Mouse (Mus musculus): Measurements from ENCODE around the gene Dgcr2.

DNA sequence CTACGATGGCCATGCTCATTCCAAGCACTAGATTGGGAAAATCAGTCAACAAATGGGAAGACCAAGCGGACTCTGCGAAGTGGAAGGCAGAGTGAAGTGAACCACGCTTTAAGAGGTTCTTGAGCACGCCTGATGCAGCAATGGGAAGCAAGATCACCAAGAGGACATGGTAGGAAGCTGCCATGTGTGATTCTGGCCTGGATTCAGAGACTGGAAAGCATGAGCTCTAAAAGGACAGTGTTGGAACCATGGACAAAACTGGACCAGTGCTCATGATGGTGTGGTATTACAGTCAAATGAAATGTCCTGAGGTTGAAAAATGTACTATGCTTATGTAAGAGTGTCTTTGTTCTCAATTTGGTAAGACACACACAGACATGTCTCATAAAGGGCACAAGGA, 47.0 kb downstream of the Dgcr2 start:
- no peak for TF ChIP-seq POLR2A (IDR thresholded peaks at IDR 0.05; ENCODE audit: borderline replicate concordance, extremely low read depth, low read depth, low read length)
- TF ChIP-seq CTCF (IDR thresholded peaks at IDR 0.05; ENCODE audit: insufficient read depth, low read length) = no peak
